Mouse (Mus musculus): Measurements from ENCODE around the gene Lrrc29.

DNA sequence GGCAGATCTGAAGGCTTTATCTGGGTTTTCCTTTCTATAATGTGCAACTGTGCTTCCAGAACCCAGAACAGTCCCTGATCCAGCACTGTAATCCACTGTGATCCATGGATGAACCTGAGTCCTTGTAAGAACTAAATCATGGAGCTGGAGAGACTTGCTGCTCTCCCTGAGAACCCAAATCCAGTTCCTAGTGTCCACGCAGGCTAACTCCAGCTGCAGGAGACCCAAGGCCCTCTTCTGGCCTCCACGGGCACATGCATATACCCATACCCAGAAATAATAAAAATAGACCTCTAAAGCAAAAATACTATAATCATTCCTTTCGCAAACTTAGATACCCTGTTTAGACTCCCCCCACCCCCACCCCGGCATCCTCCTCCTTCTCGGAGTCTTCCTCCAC is 37.8 kb downstream of the Lrrc29 start:
- TF ChIP-seq EP300 (IDR thresholded peaks at IDR 0.05; ENCODE audit: low read depth) (no peak), CTCF (IDR thresholded peaks at IDR 0.05; ENCODE audit: low read depth) (peak; percentile 1)

Measured in heart, postnatal 0 days (tissue).